Mouse (Mus musculus): Measurements from ENCODE around the gene Agap2.
"Not testable (repeated sequence)": the region's sequence is repeated elsewhere in the genome, so short reads cannot be mapped to it uniquely, and the experiment has no call there.

The Agap2 gene

DNA sequence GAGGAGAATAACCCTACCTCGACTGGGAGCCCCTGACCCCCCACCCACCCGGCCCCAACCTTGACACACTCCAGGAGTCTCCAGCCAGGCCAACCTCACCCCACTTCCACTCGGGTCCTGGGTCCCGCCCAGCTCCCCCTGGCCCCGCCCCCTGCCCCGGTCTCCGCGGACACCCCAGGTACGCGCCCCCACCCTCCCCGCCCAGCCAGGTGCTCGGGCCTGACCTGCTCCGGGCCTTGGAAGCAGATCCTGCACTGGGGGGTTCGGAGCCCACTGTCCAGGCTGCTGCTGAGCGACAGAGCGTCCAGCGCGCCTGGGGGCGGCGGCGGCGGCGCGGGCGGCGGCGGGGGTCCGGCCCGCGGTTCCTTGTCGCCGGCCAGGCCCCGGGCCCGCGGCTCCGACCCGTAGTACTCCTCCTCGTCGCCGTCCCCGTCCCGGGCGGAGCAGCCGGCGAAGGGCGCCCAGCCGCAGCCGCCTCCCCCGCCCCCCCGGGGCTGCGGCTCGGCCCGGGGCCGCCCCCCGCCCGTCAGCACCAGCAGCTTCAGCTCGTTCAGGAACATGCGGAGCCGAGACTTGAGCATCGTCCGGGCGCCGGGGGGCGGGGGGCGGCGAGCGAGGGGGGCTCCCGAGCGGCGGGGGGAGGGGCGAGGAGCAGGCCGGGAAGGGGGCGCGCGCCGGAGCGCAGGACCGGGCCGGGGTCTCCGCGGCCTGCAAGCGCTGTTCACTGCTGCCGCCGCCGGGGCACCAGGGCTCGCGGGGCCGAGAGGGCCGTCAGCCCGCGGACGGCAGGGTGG, 15.7 kb upstream of the Agap2 start:
- DNase-seq (ENCODE audit: low read depth in 1 of 2, low spot score in 2 of 2) = no peak

DNA sequence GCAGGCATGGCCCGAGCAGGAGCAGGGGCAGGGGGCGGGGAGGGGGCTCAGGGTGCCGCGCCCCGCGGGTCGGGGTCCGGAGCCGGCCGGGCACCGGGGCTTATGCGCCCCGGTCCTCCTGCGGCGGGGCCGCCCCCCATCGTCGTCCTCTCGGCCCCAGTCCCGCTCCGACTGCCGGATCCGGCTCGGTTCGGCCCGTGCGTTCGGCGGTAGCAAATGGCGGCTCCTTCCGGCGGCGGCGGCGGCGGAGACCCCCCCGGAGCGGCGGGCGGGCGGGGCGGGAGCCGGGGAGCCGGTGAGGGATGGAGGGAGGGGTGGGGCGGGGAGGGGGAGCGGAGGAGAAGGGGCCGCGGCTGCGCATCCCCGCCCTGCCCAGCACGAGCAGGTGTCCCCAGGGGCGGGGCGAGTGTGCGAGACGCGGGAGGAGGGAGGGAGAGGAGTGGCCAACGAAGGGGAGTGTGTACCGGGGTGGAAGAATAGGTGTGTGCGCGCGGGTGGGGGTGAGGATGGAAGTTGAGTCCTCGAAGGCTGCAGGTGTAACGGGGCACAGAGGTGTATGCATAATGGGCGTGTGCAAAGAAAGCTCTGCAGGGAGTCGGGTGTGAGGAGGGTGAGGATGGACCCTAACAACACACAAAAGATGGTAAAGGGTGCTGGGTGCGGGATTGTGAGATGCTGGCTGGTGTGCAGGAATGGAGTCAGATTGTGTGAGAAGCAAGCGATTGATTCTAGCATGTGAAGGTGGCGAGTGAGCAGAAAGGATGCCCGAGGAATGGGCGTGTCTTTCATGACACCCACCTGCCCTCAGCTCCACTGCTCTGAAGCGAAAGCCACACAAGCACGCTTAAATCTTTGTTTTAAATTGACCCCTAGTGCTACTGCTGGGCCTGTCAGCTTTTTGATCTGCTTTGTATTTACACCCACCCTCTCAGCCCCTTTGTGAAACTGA, 14.8 kb upstream of the Agap2 start, which contains the start of gene March9:
TSS of gene March9 (minus strand) at position 217 of the 949 bp plus-strand sequence.
- no peak for DNase-seq (ENCODE audit: low read depth in 1 of 2, low spot score in 2 of 2)

DNA sequence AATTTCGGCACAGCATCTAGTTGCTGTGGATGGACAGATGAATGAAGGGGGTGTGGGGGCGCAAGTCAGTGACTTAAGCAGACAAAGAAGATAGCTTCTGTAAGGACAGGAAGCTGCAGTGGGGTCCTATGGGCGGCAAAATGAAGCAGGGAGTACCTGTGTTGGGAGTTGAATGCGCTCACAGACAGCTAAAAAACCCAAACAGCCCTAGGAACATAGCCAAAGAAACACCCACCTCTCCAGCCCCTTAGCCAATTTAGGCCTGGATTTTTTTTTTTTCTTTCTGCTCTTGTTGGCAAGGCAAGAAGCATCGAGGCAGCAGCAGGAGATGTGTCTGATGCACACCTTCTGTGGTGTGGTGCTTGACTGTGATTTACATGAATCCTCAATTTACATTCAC, 14.0 kb upstream of the Agap2 start:
- DNase-seq (ENCODE audit: low read depth in 1 of 2, low spot score in 2 of 2) = no peak

DNA sequence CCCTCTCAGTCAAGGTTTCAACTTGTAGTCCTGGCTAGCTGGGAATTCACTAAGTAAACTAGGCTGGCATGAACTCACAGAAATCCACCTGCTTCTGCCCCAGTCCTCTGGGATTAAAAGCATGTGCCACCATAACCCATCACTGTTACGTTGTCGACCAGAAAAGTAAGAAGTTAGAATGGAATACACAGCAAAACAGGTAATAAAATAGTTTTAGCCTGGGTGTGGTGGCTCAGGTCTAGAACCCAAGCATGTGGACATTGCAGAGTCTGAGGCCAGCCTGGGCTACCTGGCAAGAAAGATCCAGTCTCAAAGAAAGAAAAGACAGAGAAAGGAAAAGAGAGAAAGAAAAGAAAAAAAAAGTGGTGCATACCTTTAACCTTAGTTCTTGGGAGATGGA, 13.6 kb upstream of the Agap2 start:
- DNase-seq (ENCODE audit: low read depth in 1 of 2, low spot score in 2 of 2) = no peak

DNA sequence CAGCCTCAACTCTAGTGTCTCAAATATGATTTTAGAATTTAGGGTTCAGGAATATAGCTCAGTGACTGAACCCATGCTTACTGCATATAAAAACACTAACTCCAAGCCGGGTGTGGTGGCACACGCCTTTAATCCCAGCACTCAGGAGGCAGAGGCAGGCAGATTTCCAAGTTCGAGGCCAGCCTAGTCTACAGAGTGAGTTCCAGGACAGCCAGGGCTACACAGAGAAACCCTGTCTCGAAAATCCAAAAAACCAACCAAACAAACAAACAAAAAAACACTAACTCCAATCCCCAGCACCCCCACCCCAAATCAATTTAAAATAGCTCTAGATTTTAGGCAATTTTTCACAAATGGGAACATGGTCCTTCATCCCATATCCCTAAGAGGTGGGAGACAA, 13.0 kb upstream of the Agap2 start:
- DNase-seq (ENCODE audit: low read depth in 1 of 2, low spot score in 2 of 2) = not testable (repeated sequence)

DNA sequence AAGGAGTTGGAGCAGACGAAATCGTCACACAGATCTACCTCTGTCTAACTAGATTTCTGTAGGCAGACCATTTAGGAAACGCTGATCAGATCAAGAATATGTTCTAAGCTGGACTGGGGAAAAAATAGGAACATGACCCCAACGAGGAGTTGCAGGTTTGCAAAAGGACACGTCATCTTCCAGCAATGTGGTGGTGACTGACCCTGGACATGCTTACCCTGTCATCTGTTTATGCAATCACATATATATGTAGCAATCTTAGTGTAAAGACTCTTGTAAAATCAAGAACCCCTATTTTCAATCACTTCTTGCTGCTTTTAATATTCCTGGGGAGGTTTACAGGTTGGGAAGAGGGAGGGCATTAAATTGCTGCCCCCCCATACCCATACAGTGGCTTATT, 12.6 kb upstream of the Agap2 start:
- no peak for DNase-seq (ENCODE audit: low read depth in 1 of 2, low spot score in 2 of 2)

DNA sequence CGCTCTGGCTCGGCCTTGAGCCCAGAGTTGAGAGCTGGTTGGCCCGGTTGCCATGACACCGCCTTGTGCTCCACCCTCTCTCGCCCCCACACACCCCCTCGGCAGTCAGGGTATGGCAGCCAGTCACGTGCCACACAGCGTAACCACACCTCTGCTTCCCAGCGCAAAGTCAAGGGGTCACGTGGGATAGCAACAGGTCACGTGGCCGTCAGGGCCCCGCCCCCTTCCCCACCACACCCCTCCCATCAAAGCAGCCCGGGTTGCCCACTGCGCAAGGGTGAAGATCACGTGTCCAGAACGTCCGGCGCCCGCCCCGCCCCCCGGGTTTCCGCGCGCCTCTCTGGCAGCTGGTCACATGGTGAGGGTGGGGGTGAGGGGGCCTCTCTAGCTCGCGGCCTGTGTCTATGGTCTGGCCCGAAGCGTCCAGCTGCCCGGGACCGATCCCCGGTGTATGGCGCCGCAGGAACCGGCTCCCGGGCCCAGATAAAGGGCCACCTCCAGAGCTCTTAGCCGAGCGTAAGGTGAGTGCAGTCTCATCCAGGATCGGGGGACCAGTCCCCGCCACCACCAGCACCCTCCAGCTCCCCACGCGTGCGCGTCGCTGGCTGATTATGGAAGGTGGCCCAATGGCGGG, 11.7 kb upstream of the Agap2 start, which contains the start of gene Cdk4:
TSS of gene Cdk4 (plus strand) at position 296 of the 634 bp plus-strand sequence.
- peak; percentile 93 for DNase-seq (ENCODE audit: low read depth in 1 of 2, low spot score in 2 of 2)

DNA sequence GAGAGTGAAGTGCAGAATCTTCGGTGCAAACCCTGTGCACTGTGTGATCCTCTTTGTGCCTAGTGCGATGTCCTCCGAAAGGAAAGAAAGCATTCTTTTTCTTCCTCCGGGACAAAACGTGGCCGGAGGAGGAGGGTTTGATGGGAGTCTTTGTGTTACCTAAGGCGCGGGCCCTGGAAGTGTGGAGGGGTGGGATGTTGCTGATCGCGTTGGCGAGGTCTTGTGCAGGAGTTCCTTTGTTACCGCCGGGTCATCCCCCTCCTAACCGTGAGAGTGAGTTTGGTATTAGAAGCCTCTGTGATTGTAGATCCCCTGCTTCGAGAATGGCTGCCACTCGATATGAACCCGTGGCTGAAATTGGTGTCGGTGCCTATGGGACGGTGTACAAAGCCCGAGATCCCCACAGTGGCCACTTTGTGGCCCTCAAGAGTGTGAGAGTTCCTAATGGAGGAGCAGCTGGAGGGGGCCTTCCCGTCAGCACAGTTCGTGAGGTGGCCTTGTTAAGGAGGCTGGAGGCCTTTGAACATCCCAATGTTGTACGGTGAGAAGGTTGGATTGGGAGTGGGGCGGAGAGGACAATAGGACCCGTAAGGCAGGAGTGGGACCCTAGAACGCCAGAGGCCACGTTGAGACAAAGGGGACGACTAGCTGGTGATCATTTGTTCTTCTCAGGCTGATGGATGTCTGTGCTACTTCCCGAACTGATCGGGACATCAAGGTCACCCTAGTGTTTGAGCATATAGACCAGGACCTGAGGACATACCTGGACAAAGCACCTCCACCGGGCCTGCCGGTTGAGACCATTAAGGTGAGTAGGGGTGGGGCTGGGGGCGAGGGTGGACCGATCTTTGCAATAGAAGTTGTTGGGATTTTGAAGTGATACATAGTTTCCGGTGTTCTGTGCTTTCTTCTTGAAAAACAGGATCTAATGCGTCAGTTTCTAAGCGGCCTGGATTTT, 10.9 kb upstream of the Agap2 start:
- no peak for DNase-seq (ENCODE audit: low read depth in 1 of 2, low spot score in 2 of 2)

DNA sequence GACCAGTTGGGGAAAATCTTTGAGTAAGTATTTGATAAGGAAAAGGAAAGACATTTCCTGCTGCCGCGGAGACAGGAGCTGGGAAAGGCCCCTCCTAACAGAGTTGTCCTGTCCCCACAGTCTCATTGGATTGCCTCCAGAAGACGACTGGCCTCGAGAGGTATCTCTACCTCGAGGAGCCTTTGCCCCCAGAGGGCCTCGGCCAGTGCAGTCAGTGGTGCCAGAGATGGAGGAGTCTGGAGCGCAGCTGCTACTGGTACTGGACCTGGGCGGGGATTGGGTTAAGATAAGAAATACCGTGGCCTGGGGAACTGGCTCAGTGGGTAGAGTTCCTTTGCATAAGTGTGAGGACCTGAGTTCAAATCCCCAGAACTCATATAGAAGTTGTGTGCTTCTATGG, 9.1 kb upstream of the Agap2 start:
- DNase-seq (ENCODE audit: low read depth in 1 of 2, low spot score in 2 of 2) = no peak

DNA sequence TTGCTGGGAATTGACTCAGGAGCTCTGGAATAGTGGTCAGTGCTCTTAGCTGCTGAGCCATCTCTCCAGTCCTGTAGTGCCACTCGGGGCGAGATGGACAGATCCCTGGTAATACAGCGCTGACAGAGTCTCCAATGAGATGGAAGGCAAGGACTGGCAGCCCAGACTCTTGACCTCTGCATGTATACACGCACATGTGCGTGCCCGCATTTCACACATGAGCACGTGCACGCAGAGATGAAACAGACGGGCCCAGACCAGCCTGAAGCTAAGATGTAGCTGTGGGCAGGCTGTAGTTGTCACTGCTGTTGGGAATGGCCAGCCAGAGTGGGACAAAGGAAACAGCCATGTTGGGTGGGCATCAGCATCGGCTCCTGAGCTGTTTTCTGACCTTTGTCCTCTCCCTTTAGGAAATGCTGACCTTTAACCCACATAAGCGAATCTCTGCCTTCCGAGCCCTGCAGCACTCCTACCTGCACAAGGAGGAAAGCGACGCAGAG, 8.5 kb upstream of the Agap2 start:
- DNase-seq (ENCODE audit: low read depth in 1 of 2, low spot score in 2 of 2) = no peak

DNA sequence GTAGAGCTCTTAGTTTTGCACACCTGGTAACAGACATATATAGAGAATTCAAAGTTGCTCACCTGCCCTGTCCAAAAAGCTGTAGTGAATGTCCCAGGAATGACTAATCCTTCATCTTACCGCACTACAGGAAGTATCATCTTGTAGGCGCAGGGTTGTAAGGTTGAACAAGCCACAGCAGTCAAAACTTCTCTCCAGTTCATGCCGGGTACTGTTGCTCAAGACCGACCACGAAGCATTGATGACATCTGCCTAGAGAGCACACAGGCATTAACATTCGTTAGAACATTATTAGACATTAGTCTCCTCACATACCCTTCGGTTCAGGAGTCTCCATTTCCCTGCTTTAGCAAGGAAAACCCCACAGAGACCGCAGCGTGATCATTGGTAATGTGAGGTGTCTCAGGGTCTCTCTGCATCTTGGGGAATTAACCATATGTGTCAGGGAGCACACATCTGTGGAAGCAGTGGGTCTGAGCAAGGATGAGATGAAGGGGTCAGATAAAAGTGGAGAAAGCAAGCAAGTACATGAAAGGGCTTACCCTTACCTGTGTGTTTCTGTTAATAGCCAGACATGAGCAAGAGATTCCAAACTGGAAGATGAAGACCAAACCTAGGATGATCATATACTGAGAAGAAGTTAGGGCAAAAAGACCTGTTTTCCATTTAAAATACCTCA, 6.6 kb upstream of the Agap2 start:
- DNase-seq (ENCODE audit: low read depth in 1 of 2, low spot score in 2 of 2) = no peak

DNA sequence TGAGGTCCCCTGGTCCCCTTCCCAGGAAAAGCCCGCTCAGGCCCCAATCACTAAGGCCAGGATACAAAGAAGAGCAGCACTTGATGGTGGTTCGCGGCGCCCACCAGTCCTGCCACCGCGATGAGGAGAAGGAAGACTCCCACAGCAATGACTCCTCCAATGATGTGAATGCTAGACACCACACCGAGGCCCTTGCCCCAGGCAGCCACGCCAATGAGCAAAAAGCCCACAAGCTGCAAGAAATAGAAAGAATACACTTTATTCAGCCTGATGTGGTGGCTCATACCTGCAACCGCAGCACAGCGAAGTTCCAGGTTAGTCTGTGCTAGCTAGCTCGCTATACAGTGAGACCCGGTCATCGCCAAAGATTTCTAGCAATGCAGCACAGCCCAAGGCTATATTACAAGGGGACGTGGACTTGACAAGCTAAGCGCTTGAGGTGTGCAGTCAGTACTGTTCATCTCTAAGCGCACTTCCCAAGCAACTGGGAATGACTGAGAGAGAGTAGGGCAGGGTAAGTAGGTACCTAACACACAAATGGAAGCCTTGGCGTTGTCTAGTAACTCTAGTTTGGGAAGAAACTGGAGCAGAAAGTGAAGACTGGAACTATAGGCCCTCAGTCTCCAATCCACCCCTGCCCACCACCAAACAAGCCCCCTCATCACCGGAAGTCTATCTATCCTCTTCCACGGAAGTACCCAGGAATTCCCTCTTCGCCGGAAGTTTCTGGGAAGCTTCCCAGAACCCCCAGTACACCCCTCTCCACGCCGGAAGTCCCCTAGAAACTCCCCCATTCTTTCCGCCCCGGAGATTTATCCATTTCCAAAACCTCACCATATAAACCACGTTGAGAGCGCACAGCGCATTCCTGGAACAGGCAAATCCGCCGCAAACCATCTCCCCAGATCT, 5.5 kb upstream of the Agap2 start:
- DNase-seq (ENCODE audit: low read depth in 1 of 2, low spot score in 2 of 2) = no peak

DNA sequence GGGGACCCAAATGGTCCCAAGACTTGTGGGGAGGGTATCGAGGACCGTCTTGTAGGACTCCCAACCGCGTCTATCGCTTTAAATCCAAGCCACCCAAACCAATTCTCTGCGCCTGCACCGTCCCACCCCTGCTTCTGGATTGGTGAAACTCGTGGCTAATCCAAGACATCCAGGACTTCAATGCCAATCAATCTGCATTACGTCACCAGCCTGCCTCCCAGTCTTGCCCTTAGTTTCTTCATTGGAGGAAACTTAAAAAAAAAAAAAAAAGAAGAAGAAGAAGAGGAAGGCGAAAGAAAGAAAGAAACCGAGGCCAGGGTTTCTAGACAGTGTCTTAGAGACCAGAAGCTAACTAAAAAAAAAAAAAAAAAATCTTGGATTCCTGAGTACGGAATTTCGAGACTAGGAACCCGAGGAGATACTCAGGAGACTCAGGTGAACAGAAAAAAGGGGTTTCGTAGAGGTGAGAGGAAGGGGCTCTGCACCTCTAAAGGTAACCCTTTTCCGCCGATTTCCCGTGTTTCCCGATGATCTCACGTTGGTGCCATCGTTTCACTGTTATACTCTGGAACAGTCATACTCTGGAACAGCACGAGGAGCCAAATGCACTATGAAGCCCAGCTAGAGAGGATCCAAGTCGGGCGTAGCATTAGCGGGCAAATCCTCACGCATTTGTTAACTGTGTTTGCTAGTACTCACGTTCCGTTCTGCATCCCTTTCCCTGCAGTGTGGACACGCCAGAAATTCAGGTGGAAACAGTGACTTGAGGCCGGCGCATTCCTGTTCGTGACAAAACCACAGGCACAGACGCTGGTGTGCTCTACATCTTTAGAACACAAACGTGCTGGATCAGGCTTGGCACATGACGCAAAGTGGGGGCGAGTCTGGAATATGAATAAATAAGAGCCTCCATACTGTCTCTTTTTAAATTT, 4.6 kb upstream of the Agap2 start, which contains the start of gene Tspan31:
TSS of gene Tspan31 (minus strand) at position 75 of the 932 bp plus-strand sequence.
- DNase-seq (ENCODE audit: low read depth in 1 of 2, low spot score in 2 of 2) = peak; percentile 59 to 68

DNA sequence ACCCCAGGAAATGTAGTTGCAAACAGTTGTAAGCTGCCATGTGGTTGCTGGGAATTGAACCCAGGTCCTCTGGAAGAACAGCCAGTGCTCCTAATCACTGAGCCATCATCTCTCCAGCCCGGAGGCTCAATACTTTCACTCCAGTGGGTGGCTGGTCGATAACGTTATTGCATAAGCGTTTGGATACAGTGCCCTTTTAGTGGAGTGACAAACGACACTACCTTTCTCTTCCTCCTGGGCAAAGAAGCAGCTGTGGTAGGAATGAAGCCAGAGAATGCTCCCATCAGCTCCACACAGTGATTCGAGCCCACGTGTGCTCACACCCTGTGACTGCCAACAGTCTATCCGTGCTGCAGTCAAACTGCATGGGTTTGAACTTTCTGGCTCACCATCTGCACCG, 3.9 kb upstream of the Agap2 start:
- no peak for DNase-seq (ENCODE audit: low read depth in 1 of 2, low spot score in 2 of 2)

DNA sequence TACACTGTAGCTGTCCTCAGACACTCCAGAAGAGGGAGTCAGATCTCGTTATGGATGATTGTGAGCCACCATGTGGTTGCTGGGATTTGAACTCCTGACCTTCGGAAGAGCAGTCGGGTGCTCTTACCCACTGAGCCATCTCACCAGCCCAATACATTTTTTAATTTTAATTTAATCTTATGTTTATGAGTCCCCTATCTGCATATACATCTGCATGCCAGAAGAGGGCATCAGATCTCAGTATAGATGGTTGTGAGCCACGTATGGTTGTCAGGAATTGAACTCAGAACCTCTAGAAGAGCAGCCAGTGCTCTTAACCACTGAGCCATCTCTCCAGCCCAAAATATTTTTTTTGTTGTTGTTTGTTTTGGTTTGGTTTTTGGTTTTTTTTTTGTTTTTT, 2.8 kb upstream of the Agap2 start:
- not testable (repeated sequence) for DNase-seq (ENCODE audit: low read depth in 1 of 2, low spot score in 2 of 2)

DNA sequence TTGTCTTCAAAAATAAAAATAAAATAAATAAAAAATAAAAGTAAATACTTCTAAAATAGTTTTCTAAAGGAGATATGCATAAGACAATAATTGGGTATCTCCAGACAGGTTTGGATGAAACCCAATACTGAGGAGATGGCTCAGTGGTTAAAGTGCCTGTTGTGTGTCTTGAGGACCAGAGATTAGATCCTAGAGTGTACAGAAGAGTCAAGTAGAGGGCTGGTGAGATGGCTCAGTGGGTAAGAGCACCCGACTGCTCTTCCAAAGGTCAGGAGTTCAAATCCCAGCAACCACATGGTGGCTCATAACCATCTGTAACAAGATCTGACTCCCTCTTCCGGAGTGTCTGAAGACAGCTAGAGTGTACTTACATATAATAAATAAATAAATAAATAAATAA, 2.1 kb upstream of the Agap2 start:
- DNase-seq (ENCODE audit: low read depth in 1 of 2, low spot score in 2 of 2) = not testable (repeated sequence)

DNA sequence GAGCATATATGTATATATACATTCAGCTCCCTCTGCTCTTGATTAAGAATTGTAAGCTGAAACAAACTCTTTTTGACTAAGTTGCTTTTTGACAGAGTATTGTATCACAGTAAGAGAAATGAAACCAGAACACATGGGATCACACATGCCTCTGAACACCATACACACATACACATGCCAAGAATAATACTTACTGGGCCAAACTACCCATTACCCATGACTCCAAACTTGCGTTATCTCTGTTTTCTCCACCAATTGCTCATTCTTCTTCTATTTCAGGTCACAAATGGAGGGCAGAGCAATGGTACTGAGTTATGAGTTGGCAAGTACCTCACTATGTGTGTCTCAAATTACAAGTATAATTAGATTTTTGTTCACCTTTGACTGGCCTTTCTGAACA, 1.1 kb upstream of the Agap2 start:
- no peak for DNase-seq (ENCODE audit: low read depth in 1 of 2, low spot score in 2 of 2)
